Mouse (Mus musculus): ENCODE data around the gene Slc6a6.
A peak's percentile ranks its signal among the peaks of the same experiment; 100 is the strongest.

- TF ChIP-seq POLR2A (IDR thresholded peaks at IDR 0.05; ENCODE audit: low read depth, low read length) (0 out of 2 replicates have a peak, but pooled peaks have one; percentile 35), MEF2A (IDR thresholded peaks at IDR 0.05; ENCODE audit: borderline replicate concordance, low read depth, low read length) (0 out of 2 replicates have a peak, but pooled peaks have one; percentile 10), KAT2A (IDR thresholded peaks at IDR 0.05; ENCODE audit: insufficient replicate concordance, low read length) (no peak), USF2 (conservative IDR thresholded peaks at IDR 0.05; ENCODE audit: low read depth, low read length) (no peak), RAD21 (IDR thresholded peaks at IDR 0.05; ENCODE audit: low read depth, low read length) (no peak)
Observed at GRCm38 (mm10) chr6:91706072-91706776, 22.4 kb downstream of the Slc6a6 start.
